Mouse (Mus musculus): ENCODE measurements around the gene Egln3. TPM values are rescaled to one million over a fixed set of nuclear protein-coding genes. Genes with fewer than 3 reads are reported as not detected.

The Egln3 gene
- polyA plus RNA-seq, 1 experiment from 2014 or later = 4.7 TPM

DNA sequence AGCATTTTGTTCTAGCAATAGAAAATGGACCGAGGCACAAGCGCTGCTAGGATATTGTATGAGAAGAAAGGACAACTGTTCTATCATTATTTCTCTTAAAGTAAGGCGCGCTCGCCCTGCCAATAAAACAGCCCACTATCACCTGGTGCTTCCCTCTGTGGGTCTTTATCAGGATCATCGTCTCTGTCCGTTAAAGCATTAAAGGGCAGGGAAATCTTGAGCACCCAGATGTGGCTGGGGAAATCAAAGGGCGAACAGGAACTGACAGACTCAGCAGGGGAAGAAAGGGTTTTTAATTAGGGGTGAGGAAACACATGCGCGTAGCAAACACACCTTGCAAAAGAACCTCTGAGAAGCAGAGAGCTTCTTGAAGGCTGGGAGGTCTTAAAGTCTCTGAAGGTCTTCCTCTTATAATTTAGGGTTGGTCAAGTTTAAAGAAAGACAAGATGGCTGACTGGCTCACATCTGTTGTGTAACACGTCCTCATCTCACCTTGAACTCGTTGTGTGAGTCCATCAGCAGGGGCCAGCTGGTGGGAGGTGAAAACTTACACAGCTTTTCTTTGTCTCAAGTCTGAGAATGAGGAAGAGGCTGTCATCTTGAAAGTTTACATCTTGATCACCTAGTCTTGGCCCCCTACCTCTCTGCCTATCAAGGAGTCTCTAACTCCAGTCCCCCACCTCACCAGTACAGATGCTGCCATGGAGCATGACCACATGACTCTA is 18.5 kb upstream of the Egln3 start:
- H3K4me1 ChIP-seq = peaks cover 11% of the 10 kb centered on the region
- H3K36me3 ChIP-seq (replicated peaks) = no peaks in the 10 kb centered on the region
- WGBS = 82% methylated on average over 12 of the region's 12 CpGs
- H3K27ac ChIP-seq (replicated peaks) = no peak overlapping the region
- no peaks in the 10 kb centered on the region for H3K27me3 ChIP-seq (replicated peaks; ENCODE audit: low read depth, poor library complexity, severe bottlenecking)
- no peaks in the 10 kb centered on the region for H3K9me3 ChIP-seq
- DNase-seq (ENCODE audit: low spot score) = no peak
- no peak overlapping the region for H3K4me3 ChIP-seq

DNA sequence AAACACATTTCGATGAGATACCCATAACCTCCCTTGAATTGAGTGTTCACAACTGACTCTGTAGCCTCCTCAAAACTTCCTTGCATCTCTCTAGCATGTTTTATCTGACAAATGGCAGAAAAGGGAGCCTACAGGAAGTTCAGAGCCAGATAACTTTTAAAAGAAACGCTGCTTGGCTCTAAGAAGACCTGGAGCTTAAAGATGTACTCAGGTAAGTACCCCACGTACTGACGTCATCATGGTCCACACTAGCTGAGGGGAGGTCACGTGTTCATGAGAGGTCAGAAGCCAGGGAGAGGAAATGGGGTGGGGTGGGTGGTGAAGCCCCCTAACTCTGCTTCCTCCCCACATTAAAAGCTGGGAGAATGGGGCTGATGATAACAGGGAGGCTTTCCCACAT is 13.0 kb upstream of the Egln3 start:
- no peak for DNase-seq (ENCODE audit: low spot score)
- Histone ChIP-seq H3K4me3 (no peak overlapping the region), H3K27ac (replicated peaks) (no peak overlapping the region), H3K4me1 (no peaks in the 10 kb centered on the region), H3K27me3 (replicated peaks; ENCODE audit: low read depth, poor library complexity, severe bottlenecking) (no peaks in the 10 kb centered on the region), H3K36me3 (replicated peaks) (no peaks in the 10 kb centered on the region), H3K9me3 (no peaks in the 10 kb centered on the region)
- 83% methylated on average over 5 of the region's 5 CpGs for WGBS

DNA sequence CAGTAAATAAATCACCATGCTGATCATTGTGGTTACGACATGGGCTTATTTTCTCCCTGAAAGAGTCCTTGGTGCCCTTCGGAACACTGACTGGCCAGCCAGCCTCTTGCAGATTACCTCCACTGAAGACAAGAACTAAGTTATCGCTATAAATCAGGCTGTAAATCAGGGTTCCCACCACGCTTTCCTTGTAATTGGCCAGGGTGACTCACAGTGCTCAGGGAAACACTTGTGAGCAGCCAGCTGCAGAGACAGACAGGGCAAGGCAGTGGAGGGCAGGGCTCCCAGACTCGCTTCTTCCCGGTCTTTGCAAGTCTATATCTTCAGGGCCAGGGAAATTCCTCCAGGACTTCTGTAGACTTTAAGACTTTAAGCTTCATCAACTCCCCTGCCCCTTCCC is 10.8 kb upstream of the Egln3 start:
- 78% methylated on average over 6 of the region's 6 CpGs for WGBS
- Histone ChIP-seq H3K4me3 (no peak overlapping the region), H3K4me1 (no peaks in the 10 kb centered on the region), H3K36me3 (replicated peaks) (no peaks in the 10 kb centered on the region), H3K27me3 (replicated peaks; ENCODE audit: low read depth, poor library complexity, severe bottlenecking) (no peaks in the 10 kb centered on the region), H3K27ac (replicated peaks) (no peak overlapping the region), H3K9me3 (no peaks in the 10 kb centered on the region)
- DNase-seq (ENCODE audit: low spot score) = no peak

DNA sequence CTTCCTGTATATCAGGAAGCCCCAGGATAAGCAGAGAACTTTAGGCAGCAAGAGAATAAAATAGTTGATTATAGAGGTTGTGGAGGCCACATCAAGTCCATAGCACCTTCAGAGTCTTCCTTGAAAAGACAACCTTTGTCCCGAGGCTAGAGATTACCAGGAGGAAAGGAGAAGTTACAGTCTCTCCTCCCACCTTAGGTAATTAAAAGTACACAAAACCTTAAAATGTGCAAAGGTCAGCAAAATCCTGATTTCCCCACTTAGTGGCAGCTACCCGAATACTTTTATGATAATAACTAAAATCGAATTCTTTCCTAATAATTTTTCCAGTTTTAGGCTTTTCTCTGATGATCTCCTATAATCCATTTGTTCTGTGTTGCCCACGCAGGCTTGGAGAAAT is 10.2 kb upstream of the Egln3 start:
- Histone ChIP-seq H3K36me3 (replicated peaks) (no peaks in the 10 kb centered on the region), H3K9me3 (no peaks in the 10 kb centered on the region), H3K4me1 (0 out of 2 replicates have a peak, but pooled peaks cover 4% of the 10 kb centered on the region), H3K4me3 (no peak overlapping the region), H3K27ac (replicated peaks) (no peak overlapping the region), H3K27me3 (replicated peaks; ENCODE audit: low read depth, poor library complexity, severe bottlenecking) (no peaks in the 10 kb centered on the region)
- no peak for DNase-seq (ENCODE audit: low spot score)
- 85% methylated on average over 4 of the region's 4 CpGs for WGBS

DNA sequence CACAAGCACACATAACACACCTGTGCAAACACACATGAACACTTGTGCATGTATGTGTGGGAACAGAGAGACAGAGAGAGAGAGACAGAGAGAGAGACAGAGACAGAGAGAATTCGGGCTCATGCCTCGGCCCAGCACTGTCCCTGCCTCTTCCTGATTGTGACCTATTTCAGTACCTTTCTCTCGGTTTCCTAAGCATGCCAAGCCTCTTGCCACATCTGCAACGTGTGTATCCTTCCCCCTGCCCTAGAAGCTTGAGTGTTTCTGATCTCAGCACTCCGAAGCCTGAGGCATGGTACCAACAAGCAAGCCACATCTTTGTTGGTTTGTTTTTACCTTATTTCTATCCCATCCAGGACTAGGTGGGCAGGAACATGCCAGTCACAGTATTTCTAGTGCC is 9.6 kb upstream of the Egln3 start:
- H3K27me3 ChIP-seq (replicated peaks; ENCODE audit: low read depth, poor library complexity, severe bottlenecking) = no peaks in the 10 kb centered on the region
- no peak overlapping the region for H3K4me3 ChIP-seq
- no peak for DNase-seq (ENCODE audit: low spot score)
- no peaks in the 10 kb centered on the region for H3K9me3 ChIP-seq
- 0 out of 2 replicates have a peak, but pooled peaks cover 4% of the 10 kb centered on the region for H3K4me1 ChIP-seq
- no peak overlapping the region for H3K27ac ChIP-seq (replicated peaks)
- no peaks in the 10 kb centered on the region for H3K36me3 ChIP-seq (replicated peaks)
- WGBS = 59% methylated on average over 5 of the region's 5 CpGs

DNA sequence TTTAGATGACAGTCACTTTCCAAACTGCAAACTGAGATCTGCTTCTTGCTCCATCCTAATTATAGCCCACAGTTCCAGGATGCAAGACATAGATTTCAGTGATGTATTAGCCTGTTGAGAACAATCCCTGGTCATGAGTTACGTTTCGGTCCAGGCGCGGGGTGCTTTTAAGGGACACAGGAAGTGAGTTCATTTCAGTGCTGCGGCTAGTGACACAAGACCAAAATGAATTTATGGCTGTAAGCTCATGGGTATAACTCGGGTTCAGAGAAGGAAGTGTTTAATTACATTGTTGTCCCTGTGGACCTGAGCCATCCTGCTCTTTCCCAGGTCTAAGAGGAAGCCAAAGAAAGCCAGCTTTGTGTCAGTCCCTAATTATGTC is 5.5 kb upstream of the Egln3 start:
- no peak for DNase-seq (ENCODE audit: low spot score)
- Histone ChIP-seq H3K4me3 (no peak overlapping the region), H3K27me3 (replicated peaks; ENCODE audit: low read depth, poor library complexity, severe bottlenecking) (peaks cover 10% of the 10 kb centered on the region; the same call in 1 of the 2 replicates), H3K27ac (replicated peaks) (no peak overlapping the region), H3K36me3 (replicated peaks) (no peaks in the 10 kb centered on the region), H3K4me1 (peaks cover 12% of the 10 kb centered on the region; the same call in 1 of the 2 replicates), H3K9me3 (no peaks in the 10 kb centered on the region)
- WGBS = 69% methylated on average over 6 of the region's 6 CpGs

DNA sequence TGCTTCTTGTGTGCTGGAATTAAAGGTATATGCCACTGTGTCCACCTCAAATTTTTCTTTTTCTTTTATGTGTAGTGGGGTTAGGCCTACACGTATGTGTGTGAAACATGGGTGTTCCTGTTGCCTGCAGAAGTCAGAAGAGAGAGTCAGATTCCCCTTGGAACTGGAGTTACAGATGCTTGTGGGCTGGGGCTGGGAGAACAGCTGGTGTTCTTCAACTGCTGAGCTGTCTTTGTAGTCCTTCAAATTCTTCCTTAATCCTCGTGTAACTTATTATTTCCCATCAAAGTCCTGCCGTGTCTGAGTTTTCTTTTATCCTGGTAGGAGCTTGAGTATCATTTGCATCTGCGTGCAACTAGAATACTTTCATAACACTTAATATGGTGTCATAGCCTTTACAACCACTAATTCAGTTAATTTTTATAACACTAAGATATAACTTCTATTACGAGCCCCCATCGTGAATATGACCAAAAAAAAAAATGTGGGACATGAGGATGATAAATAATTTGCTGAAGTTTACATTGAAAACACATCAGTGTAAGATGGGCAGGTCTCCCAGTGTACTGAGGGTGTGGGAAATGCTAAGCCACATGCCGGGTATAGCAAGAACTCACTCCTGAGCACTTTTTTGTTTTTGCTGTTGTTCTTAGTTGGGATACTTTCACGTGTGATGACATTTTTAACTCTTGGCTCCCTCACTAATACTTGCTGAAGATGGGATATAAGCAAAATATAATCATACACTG is 4.9 kb upstream of the Egln3 start:
- peaks cover 17% of the 10 kb centered on the region for H3K4me1 ChIP-seq
- no peaks in the 10 kb centered on the region for H3K36me3 ChIP-seq (replicated peaks)
- no peak overlapping the region for H3K27ac ChIP-seq (replicated peaks)
- H3K9me3 ChIP-seq = no peaks in the 10 kb centered on the region
- H3K27me3 ChIP-seq (replicated peaks; ENCODE audit: low read depth, poor library complexity, severe bottlenecking) = peaks cover 11% of the 10 kb centered on the region; the same call in 1 of the 2 replicates
- 69% methylated on average over 8 of the region's 8 CpGs for WGBS
- DNase-seq (ENCODE audit: low spot score) = no peak
- H3K4me3 ChIP-seq = no peak overlapping the region

DNA sequence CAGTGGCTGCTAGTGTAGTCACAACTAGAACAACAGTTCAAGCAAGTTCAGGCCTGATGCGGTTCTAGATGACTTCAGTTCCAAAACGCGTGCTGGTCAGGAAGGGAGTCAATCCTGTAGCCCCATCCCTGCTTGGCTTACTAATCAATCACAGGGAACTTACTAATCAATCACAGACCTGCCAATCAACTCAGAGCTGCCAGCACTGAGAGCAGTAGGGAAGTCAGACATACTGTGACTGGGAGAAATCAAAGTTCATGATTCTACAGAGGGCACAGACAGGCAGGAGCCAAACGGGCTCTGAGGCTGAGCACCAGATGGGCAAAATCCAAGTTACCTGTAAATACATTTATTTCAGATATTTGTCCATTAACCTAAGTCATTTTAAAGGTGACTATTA is 2.1 kb upstream of the Egln3 start:
- DNase-seq (ENCODE audit: low spot score) = no peak
- Histone ChIP-seq H3K4me1 (peaks cover 37% of the 10 kb centered on the region), H3K9me3 (no peaks in the 10 kb centered on the region), H3K36me3 (replicated peaks) (no peaks in the 10 kb centered on the region), H3K4me3 (no peak overlapping the region), H3K27me3 (replicated peaks; ENCODE audit: low read depth, poor library complexity, severe bottlenecking) (peaks cover 35% of the 10 kb centered on the region), H3K27ac (replicated peaks) (no peak overlapping the region)
- 81% methylated on average over 4 of the region's 4 CpGs for WGBS

DNA sequence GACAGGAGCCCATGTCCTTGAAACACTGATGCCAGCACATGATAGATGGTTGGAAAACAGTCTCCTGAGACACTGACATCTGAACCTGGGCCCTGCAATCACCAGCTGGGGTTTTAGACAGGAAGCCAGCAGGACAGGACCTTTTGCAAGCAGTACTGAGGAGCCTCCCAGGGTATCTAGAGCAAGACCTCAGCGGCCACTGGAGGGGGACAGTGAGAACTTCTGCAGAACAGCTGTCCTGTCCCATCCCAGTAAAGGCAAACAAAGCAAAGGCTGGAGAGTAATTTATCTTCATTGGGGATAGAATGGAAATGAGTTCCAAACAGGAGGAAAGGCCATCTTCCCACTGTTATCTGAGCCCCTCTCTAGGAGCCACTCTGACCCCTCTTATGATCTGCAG is 1.5 kb upstream of the Egln3 start:
- H3K4me1 ChIP-seq = peaks cover 38% of the 10 kb centered on the region
- WGBS = 3% methylated on average over 1 of the region's 1 CpGs
- peak; percentile 53 for DNase-seq (ENCODE audit: low spot score)
- H3K4me3 ChIP-seq = no peak overlapping the region
- no peaks in the 10 kb centered on the region for H3K9me3 ChIP-seq
- H3K27me3 ChIP-seq (replicated peaks; ENCODE audit: low read depth, poor library complexity, severe bottlenecking) = peaks cover 35% of the 10 kb centered on the region
- no peaks in the 10 kb centered on the region for H3K36me3 ChIP-seq (replicated peaks)
- H3K27ac ChIP-seq (replicated peaks) = 0 out of 2 replicates have a peak overlapping the region, but pooled peaks have one; percentile 24

DNA sequence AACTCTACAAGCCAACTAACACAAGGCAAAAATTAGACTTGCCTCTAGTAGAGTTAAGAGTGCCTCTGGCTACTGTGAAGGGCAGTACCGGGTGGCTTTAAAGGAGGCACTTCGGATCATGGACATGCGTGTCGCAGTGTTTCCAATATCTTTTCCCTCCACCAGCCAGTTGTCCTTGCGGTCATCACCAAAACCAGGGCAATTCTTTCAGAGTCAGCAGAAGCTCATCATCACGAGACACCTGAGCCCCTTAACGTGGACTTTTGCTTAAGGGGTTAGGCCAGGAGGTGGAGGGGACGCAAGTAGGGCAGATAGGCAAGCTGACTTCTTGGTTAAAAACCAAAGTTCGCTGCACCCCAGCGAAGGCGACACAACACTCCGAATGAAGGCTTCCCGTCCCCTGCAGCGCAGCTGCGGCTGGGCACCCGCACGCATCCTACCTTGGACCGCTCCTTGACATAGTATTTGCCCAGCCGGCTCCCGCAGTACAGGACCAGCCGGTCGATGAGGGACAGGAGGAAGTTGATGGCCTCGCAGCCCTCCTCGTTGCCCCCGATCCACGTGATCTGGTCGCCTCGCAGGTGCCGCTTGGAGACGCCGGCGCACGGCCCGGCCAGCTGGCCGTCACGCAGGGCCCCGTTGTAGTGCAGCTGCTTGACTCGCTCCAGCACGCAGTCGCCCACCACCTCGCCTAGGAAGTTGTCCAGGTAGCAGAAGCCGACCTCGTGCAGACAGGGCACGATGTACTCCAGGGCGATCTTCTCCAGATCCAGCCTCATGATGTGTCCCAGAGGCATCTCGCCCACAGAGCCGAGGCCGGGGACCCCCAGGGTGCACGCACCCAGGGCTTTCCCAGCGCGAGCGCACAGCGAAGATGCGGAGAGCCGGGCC is 650 bp downstream of the Egln3 start:
- DNase-seq (ENCODE audit: low spot score) = peak; percentile 73
- Histone ChIP-seq H3K27ac (replicated peaks) (peak overlapping the region; percentile 82), H3K9me3 (no peaks in the 10 kb centered on the region), H3K4me3 (peak overlapping the region; percentile 76), H3K36me3 (replicated peaks) (no peaks in the 10 kb centered on the region), H3K27me3 (replicated peaks; ENCODE audit: low read depth, poor library complexity, severe bottlenecking) (peaks cover 35% of the 10 kb centered on the region), H3K4me1 (peaks cover 48% of the 10 kb centered on the region)
- WGBS = 3% methylated on average over 55 of the region's 55 CpGs

DNA sequence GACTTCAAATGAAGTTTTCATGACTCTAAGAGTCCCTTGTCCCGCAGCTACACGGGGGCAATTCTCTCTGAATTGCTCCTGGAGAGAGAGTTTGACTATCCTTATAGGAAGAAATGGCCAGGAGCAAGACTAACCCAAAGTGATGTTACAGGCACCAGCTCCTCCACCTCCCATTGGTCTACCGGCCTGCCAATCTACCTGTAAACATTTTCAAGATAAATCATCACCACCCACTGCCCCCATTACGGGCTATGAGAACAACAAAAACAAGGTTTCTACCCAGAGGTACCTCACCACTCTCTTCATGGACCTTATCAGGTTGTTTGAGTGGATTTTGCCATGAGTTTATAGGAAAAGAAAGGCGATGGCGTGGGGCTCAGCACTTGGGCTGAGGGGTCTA is 1.4 kb downstream of the Egln3 start:
- Histone ChIP-seq H3K4me3 (peak overlapping the region; percentile 76), H3K4me1 (peaks cover 54% of the 10 kb centered on the region), H3K27me3 (replicated peaks; ENCODE audit: low read depth, poor library complexity, severe bottlenecking) (peaks cover 35% of the 10 kb centered on the region), H3K27ac (replicated peaks) (no peak overlapping the region), H3K36me3 (replicated peaks) (no peaks in the 10 kb centered on the region), H3K9me3 (no peaks in the 10 kb centered on the region)
- peak; percentile 40 for DNase-seq (ENCODE audit: low spot score)
- 34% methylated on average over 6 of the region's 6 CpGs for WGBS

DNA sequence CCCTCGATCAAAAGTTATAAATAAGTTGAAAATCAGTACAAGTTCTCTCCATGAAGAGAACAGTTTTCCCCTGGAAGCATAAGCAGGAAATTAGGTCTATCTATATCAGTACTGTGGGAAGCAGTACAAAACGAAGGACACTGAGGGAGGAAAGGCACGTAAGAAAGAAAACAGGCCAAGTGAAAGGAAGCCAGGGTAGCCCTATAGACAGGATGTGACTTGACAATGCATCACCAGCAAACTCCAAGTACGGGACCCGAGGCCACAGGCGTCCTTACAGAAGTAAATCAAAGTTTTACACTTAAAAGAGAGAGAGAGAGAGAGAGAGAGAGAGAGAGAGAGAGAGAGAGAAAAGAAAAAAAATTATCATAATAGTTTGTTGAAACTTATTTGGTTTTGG is 2.8 kb downstream of the Egln3 start:
- peaks cover 35% of the 10 kb centered on the region for H3K27me3 ChIP-seq (replicated peaks; ENCODE audit: low read depth, poor library complexity, severe bottlenecking)
- H3K9me3 ChIP-seq = no peaks in the 10 kb centered on the region
- H3K4me1 ChIP-seq = peaks cover 57% of the 10 kb centered on the region
- H3K36me3 ChIP-seq (replicated peaks) = no peaks in the 10 kb centered on the region
- DNase-seq (ENCODE audit: low spot score) = no peak
- no peak overlapping the region for H3K4me3 ChIP-seq
- no peak overlapping the region for H3K27ac ChIP-seq (replicated peaks)
- WGBS = 36% methylated on average over 6 of the region's 6 CpGs

All from embryonic facial prominence, embryonic 10.5 days (tissue).